Mouse (Mus musculus): ENCODE data around the gene Cnpy3. TPM values are rescaled to one million over a fixed set of nuclear protein-coding genes. Genes with fewer than 3 reads are reported as not detected.

Cnpy3 gene
- polyA plus RNA-seq, 2 experiments = 17.7 to 18.0 TPM

DNA sequence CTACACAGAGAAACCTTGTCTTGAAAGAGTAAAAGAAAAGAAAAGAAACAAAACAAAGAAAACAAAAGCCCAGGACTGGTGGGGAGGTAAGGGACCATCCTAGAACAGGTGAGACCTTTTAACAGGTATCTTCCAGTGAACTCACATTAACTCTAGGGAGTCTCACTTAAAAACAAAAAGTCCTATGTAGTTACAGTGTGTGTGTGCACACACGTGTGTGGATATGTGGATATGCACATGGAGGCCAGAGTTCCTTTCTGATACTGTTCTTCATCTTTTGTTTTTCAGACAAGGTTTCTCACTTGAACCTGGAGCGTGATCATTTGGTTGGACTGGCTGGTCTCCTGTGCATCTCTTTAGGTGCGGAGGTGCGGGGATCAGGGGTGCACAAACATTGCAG lies 1.4 kb downstream of the Cnpy3 start:
- Histone ChIP-seq H3K27ac (no peak overlapping the region), H3K9me3 (ENCODE audit: control insufficient read depth, low read length) (no peaks in the 10 kb centered on the region), H3K4me2 (ENCODE audit: low read depth) (peak overlapping the region; percentile 79), H3K36me3 (replicated peaks; ENCODE audit: control insufficient read depth, insufficient read depth, low read depth) (peaks cover 4% of the 10 kb centered on the region), H3K27me3 (ENCODE audit: control insufficient read depth, insufficient read depth, low read length) (no peaks in the 10 kb centered on the region), H3K4me1 (replicated peaks; ENCODE audit: control insufficient read depth in 2 of 2, insufficient read depth in 2 of 2, low read length in 1 of 2) (peaks cover 9 to 12% of the 10 kb centered on the region in 2 experiments), H3K4me3 (ENCODE audit: insufficient read depth in 1 of 2, low read depth in 2 of 2, low read length in 2 of 2) (peak overlapping the region; percentile 73 to 86; a peak in 2 of 4 replicates), H3K9ac (replicated peaks) (0 out of 2 replicates have a peak overlapping the region, but pooled peaks have one; percentile 16)
- TF ChIP-seq CTCF (IDR thresholded peaks at IDR 0.05; ENCODE audit: low read depth) (no peak), EP300 (IDR thresholded peaks at IDR 0.05; ENCODE audit: low read depth) (no peak)
- no peak for DNase-seq (ENCODE audit: low read depth in 3 of 3, low spot score in 3 of 3)
- no peak for ATAC-seq (ENCODE audit: insufficient read depth)
- 62% methylated on average over 4 of the region's 4 CpGs for WGBS (ENCODE audit: insufficient replicate concordance)

DNA sequence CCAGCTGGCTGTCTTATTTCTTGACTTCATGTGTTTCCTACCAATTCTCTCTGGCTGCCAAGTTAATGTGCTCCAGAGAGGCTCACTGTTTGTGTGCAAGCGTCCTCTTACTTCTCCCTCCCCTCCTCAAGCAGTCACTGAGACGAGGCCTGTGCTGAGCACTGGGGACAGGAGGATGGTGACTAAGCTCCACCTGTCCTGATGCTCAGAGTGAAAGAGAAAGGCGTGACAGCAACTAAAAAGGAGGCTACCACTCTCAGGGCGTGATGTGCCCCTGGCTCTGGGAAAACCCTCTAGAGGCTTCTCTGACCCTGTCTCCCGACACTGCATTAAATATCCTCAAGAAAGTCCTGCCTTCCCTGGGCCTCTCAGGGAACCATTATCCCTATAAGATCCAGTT lies 2.7 kb downstream of the Cnpy3 start:
- H3K9me3 ChIP-seq (ENCODE audit: control insufficient read depth, low read length) = no peaks in the 10 kb centered on the region
- peaks cover 9 to 12% of the 10 kb centered on the region in 2 experiments for H3K4me1 ChIP-seq (replicated peaks; ENCODE audit: control insufficient read depth in 2 of 2, insufficient read depth in 2 of 2, low read length in 1 of 2)
- 76% methylated on average over 5 of the region's 5 CpGs for WGBS (ENCODE audit: insufficient replicate concordance)
- no peak overlapping the region for H3K4me3 ChIP-seq (ENCODE audit: insufficient read depth in 1 of 2, low read depth in 2 of 2, low read length in 2 of 2)
- H3K4me2 ChIP-seq (ENCODE audit: low read depth) = no peak overlapping the region
- no peak overlapping the region for H3K9ac ChIP-seq (replicated peaks)
- TF ChIP-seq CTCF (IDR thresholded peaks at IDR 0.05; ENCODE audit: low read depth) (no peak), EP300 (IDR thresholded peaks at IDR 0.05; ENCODE audit: low read depth) (no peak)
- ATAC-seq (ENCODE audit: insufficient read depth) = no peak
- DNase-seq (ENCODE audit: low read depth in 3 of 3, low spot score in 3 of 3) = no peak
- peaks cover 4% of the 10 kb centered on the region for H3K36me3 ChIP-seq (replicated peaks; ENCODE audit: control insufficient read depth, insufficient read depth, low read depth)
- H3K27ac ChIP-seq = no peak overlapping the region
- H3K27me3 ChIP-seq (ENCODE audit: control insufficient read depth, insufficient read depth, low read length) = no peaks in the 10 kb centered on the region

DNA sequence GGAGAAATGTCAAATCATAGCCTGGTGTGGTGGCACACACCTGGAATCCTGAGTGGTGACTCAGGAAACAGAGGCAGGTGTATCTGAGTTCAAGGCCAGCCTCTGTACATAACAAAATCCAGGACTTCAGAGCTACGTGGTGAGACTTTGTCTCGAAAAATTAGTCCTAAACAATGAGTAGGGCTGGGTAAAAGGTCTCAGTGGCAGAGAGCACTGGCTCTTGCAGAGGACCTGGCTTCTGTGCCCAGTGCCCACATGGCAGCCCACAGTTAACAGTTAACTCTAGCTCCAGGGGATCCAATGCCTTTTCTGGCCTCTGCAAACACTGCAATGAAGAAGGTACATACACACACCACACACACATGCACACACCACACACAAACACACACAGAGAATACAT lies 4.2 kb downstream of the Cnpy3 start:
- Histone ChIP-seq H3K27me3 (ENCODE audit: control insufficient read depth, insufficient read depth, low read length) (no peaks in the 10 kb centered on the region), H3K9me3 (ENCODE audit: control insufficient read depth, low read length) (no peaks in the 10 kb centered on the region), H3K9ac (replicated peaks) (no peak overlapping the region), H3K4me1 (replicated peaks; ENCODE audit: control insufficient read depth in 2 of 2, insufficient read depth in 2 of 2, low read length in 1 of 2) (peaks cover 8 to 12% of the 10 kb centered on the region in 2 experiments), H3K36me3 (replicated peaks; ENCODE audit: control insufficient read depth, insufficient read depth, low read depth) (peaks cover 4% of the 10 kb centered on the region), H3K4me3 (ENCODE audit: insufficient read depth in 1 of 2, low read depth in 2 of 2, low read length in 2 of 2) (no peak overlapping the region), H3K4me2 (ENCODE audit: low read depth) (no peak overlapping the region), H3K27ac (no peak overlapping the region)
- ATAC-seq (ENCODE audit: insufficient read depth) (no peak), DNase-seq (ENCODE audit: low read depth in 3 of 3, low spot score in 3 of 3) (no peak)
- TF ChIP-seq CTCF (IDR thresholded peaks at IDR 0.05; ENCODE audit: low read depth) (no peak), EP300 (IDR thresholded peaks at IDR 0.05; ENCODE audit: low read depth) (no peak)
- WGBS (ENCODE audit: insufficient replicate concordance) = 61% methylated on average over 2 of the region's 2 CpGs

DNA sequence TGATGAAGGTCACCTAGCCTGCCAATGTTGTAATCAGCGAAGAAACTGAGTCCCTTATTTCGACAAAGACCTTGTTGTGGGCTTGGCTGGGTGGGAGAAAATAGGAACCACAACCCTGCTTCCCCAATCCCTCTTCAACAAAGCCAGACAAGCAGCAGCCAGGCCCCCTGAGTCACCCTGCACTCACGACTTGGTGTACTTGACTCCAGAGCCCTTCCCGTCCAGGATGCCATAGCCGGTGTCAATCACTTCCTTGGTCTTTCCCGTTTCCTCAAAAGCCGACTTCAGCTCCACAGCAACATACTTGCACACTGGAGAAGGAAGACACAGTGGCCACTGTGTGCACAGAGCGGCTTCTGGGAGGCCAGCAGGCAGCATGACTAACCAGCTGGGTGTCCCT lies 4.8 kb downstream of the Cnpy3 start:
- Histone ChIP-seq H3K4me3 (ENCODE audit: insufficient read depth in 1 of 2, low read depth in 2 of 2, low read length in 2 of 2) (no peak overlapping the region), H3K4me2 (ENCODE audit: low read depth) (no peak overlapping the region), H3K27me3 (ENCODE audit: control insufficient read depth, insufficient read depth, low read length) (no peaks in the 10 kb centered on the region), H3K27ac (no peak overlapping the region), H3K9me3 (ENCODE audit: control insufficient read depth, low read length) (no peaks in the 10 kb centered on the region), H3K36me3 (replicated peaks; ENCODE audit: control insufficient read depth, insufficient read depth, low read depth) (peaks cover 4% of the 10 kb centered on the region), H3K4me1 (replicated peaks; ENCODE audit: control insufficient read depth in 2 of 2, insufficient read depth in 2 of 2, low read length in 1 of 2) (peaks cover 3 to 6% of the 10 kb centered on the region in 2 experiments; a peak in 3 of 4 replicates), H3K9ac (replicated peaks) (no peak overlapping the region)
- ATAC-seq (ENCODE audit: insufficient read depth) (no peak), DNase-seq (ENCODE audit: low read depth in 3 of 3, low spot score in 3 of 3) (no peak)
- 63% methylated on average over 8 of the region's 8 CpGs for whole genome bisulfite sequencing (ENCODE audit: insufficient replicate concordance)
- TF ChIP-seq CTCF (IDR thresholded peaks at IDR 0.05; ENCODE audit: low read depth) (no peak), EP300 (IDR thresholded peaks at IDR 0.05; ENCODE audit: low read depth) (no peak)

DNA sequence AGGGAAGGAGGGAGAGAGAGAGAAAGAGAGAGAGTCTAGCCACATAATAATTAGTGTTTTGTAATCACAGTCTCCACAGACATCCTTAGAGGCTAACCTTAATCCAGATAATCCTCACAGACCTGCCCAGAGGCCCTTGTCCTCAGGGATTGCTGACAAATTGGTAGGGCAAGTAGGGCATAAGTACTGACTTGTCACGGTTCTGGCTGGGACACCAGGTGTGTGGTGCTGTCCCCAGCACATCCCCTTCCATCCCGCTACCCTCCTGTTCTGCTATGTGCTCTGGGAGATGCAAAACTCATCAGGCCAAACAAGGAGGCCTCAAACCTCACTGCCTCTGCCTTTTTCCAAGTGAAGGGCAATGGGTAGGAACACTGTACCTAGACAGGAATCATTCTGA lies 6.5 kb downstream of the Cnpy3 start:
- no peak overlapping the region for H3K9ac ChIP-seq (replicated peaks)
- H3K9me3 ChIP-seq (ENCODE audit: control insufficient read depth, low read length) = no peaks in the 10 kb centered on the region
- DNase-seq (ENCODE audit: low read depth in 3 of 3, low spot score in 3 of 3) (no peak), ATAC-seq (ENCODE audit: insufficient read depth) (no peak)
- H3K36me3 ChIP-seq (replicated peaks; ENCODE audit: control insufficient read depth, insufficient read depth, low read depth) = peaks cover 4% of the 10 kb centered on the region
- TF ChIP-seq EP300 (IDR thresholded peaks at IDR 0.05; ENCODE audit: low read depth) (no peak), CTCF (IDR thresholded peaks at IDR 0.05; ENCODE audit: low read depth) (no peak)
- H3K27ac ChIP-seq = no peak overlapping the region
- 84% methylated on average over 2 of the region's 2 CpGs for WGBS (ENCODE audit: insufficient replicate concordance)
- no peak overlapping the region for H3K4me2 ChIP-seq (ENCODE audit: low read depth)
- H3K4me1 ChIP-seq (replicated peaks; ENCODE audit: control insufficient read depth in 2 of 2, insufficient read depth in 2 of 2, low read length in 1 of 2) = peaks cover 0 to 9% of the 10 kb centered on the region in 2 experiments; a peak in 2 of 4 replicates
- H3K27me3 ChIP-seq (ENCODE audit: control insufficient read depth, insufficient read depth, low read length) = no peaks in the 10 kb centered on the region
- H3K4me3 ChIP-seq (ENCODE audit: insufficient read depth in 1 of 2, low read depth in 2 of 2, low read length in 2 of 2) = no peak overlapping the region
